Mouse (Mus musculus) E14TG2a.4 (cell line): ENCODE results near the gene Prkg1.
"Not testable (repeated sequence)": the region's sequence is repeated elsewhere in the genome, so short reads cannot be mapped to it uniquely, and the experiment has no call there.

Source experiments
- H3K27me3 ChIP-seq: 2 replicates; pipeline ENCODE4 v1.6.1; 2014; ENCODE audit warnings: low read length, control low read depth; ENCODE audit not compliant: insufficient read depth
- H3K36me3 ChIP-seq: 2 replicates; pipeline ENCODE4 v1.6.1; 2014; ENCODE audit warnings: low read length, control low read depth; ENCODE audit not compliant: insufficient read depth
- H3K4me1 ChIP-seq: replicated peaks from 2 replicates; pipeline ENCODE4 v1.6.1; 2014; ENCODE audit warnings: low read depth, low read length, control low read depth
- H3K4me3 ChIP-seq: replicated peaks from 2 replicates; pipeline ENCODE4 v1.5.1; 2014; ENCODE audit warnings: mild to moderate bottlenecking, low read length
- H3K9me3 ChIP-seq: 2 replicates; pipeline ENCODE4 v1.6.1; 2014; ENCODE audit warnings: low read length, control low read depth
- CTCF ChIP-seq: conservative IDR thresholded peaks from 2 replicates; pipeline ENCODE4 v1.5.1; 2014; ENCODE audit warnings: low read length
- NANOG ChIP-seq: IDR thresholded peaks from 2 replicates; pipeline ENCODE4 v1.6.1; 2014; ENCODE audit warnings: borderline replicate concordance, low read length, mixed read lengths
- POU5F1 ChIP-seq: IDR thresholded peaks from 2 replicates; pipeline ENCODE4 v1.6.1; 2014; ENCODE audit warnings: low read length, borderline replicate concordance

The Prkg1 gene

DNA sequence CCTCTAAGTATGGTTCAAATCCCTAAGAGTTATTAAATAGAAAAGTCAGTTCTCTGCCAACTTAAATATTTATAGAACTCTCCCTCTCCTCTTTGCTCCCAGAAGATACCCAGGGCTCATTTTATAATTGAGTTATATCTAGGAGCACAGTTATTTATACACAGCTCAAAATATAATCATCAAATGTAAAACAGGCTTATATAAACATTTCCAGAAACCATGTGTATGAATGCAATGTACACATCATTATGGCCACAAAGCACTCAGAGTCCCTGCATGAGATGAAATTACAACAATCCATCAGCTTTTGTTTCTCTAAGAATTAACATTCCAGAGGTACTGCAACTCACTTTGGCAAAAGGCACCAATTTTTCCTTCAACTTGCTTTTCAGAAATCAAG lies 504.3 kb downstream of the Prkg1 start:
- Histone ChIP-seq H3K4me3 (no peak overlapping the region), H3K9me3 (no peaks in the 10 kb centered on the region), H3K36me3 (no peaks in the 10 kb centered on the region), H3K4me1 (no peaks in the 10 kb centered on the region), H3K27me3 (no peaks in the 10 kb centered on the region)
- TF ChIP-seq POU5F1 = no peak
- TF ChIP-seq CTCF = no peak
- no peak for TF ChIP-seq NANOG

DNA sequence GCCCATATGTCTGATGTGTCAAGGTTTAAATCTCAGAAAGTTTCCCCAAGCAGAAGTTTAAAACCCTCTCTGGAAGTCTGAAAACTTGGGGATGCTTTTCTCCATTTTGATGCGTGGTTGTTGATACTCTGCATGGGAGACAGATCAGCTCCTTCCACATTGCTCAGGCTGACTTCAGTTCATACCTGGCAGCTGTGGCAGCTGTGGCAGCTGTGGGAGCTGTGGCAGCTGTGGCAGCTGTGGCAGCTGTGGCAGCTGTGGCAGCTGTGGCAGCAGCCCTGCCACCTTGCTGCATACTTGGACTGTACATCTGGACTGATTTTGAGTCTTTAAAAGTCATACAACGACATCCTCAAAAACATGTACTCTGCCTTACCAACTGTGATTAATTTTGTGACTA lies 509.1 kb downstream of the Prkg1 start:
- H3K4me3 ChIP-seq = no peak overlapping the region
- no peak for TF ChIP-seq CTCF
- TF ChIP-seq POU5F1 = no peak
- no peak for TF ChIP-seq NANOG
- no peaks in the 10 kb centered on the region for H3K4me1 ChIP-seq
- H3K9me3 ChIP-seq = no peaks in the 10 kb centered on the region
- no peaks in the 10 kb centered on the region for H3K36me3 ChIP-seq
- H3K27me3 ChIP-seq = no peaks in the 10 kb centered on the region

DNA sequence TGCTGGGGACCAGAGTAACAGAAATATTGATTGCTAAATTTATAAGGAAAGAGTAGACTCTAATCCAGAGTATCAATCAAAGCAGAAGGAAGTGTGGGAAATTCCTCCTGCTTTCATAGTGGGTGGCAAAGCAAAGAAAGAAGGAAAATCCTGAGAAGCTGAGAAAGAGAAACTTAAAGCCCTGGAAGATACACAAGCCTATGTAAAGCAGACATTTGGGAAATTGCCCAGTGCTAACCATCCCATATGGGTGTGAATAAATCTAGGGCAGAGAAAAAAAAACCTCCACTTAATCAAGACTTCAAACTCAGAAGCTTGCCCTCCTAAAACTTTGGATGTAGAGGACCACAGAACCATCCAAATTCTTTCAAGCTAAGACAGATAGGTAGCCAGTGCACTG lies 532.4 kb downstream of the Prkg1 start:
- Histone ChIP-seq H3K36me3 (no peaks in the 10 kb centered on the region), H3K4me1 (no peaks in the 10 kb centered on the region), H3K9me3 (no peaks in the 10 kb centered on the region), H3K27me3 (no peaks in the 10 kb centered on the region), H3K4me3 (no peak overlapping the region)
- TF ChIP-seq POU5F1 (no peak), NANOG (no peak), CTCF (no peak)

DNA sequence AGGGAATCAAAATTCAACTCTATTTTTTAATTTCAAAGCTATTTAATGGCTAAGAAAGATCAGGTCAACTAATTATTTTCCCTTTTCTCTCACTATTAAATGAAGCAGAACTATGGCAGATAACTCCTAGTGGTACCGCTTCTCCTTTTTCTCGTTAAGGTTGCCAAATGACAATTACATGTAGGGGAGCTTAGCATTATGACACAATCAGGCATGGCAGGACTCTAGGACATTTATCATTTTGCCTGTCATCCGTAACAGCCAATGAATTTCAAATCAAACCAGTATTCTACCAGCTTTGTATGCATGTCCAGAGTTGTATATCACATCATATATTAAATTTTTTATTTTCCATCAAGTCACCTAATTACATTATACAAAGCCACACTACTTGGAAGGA lies 536.4 kb downstream of the Prkg1 start:
- no peaks in the 10 kb centered on the region for H3K36me3 ChIP-seq
- H3K9me3 ChIP-seq = no peaks in the 10 kb centered on the region
- H3K4me3 ChIP-seq = no peak overlapping the region
- H3K27me3 ChIP-seq = no peaks in the 10 kb centered on the region
- H3K4me1 ChIP-seq = no peaks in the 10 kb centered on the region
- TF ChIP-seq NANOG (no peak), CTCF (no peak), POU5F1 (no peak)

DNA sequence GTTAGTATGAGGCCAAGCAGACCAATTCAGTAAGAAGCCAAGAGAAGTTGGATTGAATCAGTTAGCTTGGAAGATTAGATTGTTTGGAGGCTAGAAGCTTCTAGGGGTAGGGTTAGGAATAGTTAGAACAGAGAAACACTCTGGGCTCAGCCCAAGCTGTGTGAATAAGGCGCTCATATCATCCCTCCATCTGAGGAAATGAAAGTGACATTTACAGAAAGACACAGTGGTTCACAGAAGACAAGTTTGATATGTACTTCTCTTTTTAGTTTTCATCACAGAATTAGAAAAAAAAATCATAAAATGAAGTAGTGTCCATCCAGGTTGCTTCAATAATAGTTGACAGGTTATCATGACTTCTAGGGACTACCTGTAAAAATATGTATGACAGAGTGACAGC lies 541.4 kb downstream of the Prkg1 start:
- TF ChIP-seq CTCF = no peak
- no peak for TF ChIP-seq POU5F1
- TF ChIP-seq NANOG = no peak
- no peaks in the 10 kb centered on the region for H3K9me3 ChIP-seq
- H3K36me3 ChIP-seq = no peaks in the 10 kb centered on the region
- H3K4me3 ChIP-seq = no peak overlapping the region
- H3K27me3 ChIP-seq = no peaks in the 10 kb centered on the region
- H3K4me1 ChIP-seq = no peaks in the 10 kb centered on the region

DNA sequence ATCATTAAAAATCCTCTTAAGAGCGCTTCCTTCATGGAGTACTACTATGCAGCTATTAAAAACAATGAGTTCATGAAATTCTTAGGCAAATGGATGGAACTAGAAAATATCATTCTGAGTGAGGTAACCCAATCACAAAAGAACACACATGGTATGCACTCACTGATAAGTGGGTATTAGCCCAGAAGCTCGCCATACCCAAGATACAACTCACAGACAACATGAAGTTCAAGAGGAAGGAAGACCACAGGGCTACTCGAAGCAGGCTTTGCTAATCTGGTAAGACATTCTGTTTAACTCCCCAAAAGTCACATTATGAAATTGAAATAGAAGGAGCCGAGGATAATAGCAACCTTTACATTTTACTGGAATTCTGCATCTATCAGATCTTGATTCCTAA lies 545.6 kb downstream of the Prkg1 start:
- not testable (repeated sequence) for H3K4me1 ChIP-seq, H3K4me3 ChIP-seq, H3K27me3 ChIP-seq, H3K36me3 ChIP-seq, H3K9me3 ChIP-seq

DNA sequence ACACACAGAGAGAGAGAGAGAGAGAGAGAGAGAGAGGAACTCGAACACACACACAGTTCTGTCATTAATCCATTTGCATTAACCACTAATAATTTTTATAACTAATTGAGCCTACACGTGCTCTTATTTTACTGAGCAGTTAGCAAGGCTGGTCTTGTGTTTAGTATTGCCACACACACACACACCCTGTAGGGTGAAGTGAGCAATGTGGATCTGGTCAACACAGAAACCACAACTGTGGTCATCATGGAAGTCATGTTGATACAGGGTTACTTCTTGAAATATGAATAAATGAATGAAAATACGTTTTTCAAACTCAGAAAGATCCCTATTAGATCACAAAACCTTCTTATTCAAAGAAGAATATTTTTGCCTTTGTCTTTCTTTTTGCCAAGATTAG lies 554.0 kb downstream of the Prkg1 start:
- Histone ChIP-seq H3K27me3 (no peaks in the 10 kb centered on the region), H3K4me1 (no peaks in the 10 kb centered on the region), H3K9me3 (no peaks in the 10 kb centered on the region), H3K36me3 (no peaks in the 10 kb centered on the region), H3K4me3 (no peak overlapping the region)
- TF ChIP-seq CTCF (no peak), NANOG (no peak), POU5F1 (no peak)

DNA sequence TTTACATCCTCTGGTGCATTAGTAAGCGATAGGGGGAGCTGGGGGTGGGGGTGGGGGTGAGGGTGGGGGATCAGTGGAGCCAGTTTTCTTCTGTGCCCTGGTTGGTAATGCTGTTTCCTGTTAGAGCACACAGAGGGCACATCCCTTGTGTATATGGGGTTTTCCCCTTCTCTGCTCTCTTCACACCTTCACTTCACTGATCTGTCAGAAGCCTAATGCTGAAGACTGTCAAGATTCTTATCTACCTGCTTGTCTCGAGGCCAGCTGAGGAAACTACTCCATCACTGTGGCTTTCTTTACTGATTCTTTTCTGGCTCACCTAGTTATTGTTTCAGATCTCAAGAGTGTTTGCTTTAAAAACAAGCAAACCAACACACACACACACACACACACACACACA lies 554.4 kb downstream of the Prkg1 start:
- Histone ChIP-seq H3K9me3 (no peaks in the 10 kb centered on the region), H3K4me3 (no peak overlapping the region), H3K36me3 (no peaks in the 10 kb centered on the region), H3K4me1 (no peaks in the 10 kb centered on the region), H3K27me3 (no peaks in the 10 kb centered on the region)
- TF ChIP-seq POU5F1 (no peak), CTCF (no peak), NANOG (no peak)

DNA sequence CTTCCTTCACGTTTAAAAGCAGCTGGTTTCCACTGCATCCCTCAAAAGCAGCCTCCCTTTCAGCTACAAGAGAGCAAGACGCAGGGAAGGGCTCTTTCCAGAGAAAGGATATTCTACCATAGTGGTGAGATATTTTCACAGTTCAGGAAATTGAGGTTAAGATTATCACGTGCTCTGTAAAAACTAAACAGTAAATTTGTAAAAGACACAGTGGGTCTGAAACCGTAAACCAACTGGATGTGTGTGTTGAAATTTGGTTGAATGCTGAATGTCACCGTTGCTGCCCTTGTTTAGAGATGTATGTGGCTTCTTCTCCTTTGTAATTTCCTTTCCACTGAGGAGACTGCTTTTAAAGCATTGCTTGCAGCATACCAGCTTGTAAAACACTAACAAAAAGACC lies 565.2 kb downstream of the Prkg1 start:
- H3K4me1 ChIP-seq = no peaks in the 10 kb centered on the region
- H3K36me3 ChIP-seq = no peaks in the 10 kb centered on the region
- no peak overlapping the region for H3K4me3 ChIP-seq
- no peaks in the 10 kb centered on the region for H3K27me3 ChIP-seq
- no peak for TF ChIP-seq POU5F1
- TF ChIP-seq CTCF = no peak
- TF ChIP-seq NANOG = no peak
- no peaks in the 10 kb centered on the region for H3K9me3 ChIP-seq

DNA sequence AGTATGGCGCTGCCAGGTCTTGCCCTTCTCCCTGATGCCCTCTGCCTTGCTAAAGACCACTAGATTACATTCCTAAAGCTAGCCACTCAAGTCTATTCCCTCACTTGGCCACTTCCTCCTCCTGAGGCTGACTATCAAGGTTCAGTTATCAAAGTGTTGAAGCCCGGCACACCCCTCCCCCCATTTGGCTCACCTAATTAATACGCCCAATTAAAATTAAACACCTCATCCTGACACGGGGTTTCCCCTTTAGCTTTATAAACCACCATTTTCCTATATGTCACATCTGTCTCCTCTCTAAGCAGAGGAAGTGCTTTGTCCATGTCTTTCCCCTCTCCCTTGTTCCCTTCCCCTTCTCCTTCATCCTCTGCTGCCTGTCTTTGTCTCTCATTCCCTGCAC lies 566.4 kb downstream of the Prkg1 start:
- H3K27me3 ChIP-seq = no peaks in the 10 kb centered on the region
- H3K9me3 ChIP-seq = no peaks in the 10 kb centered on the region
- TF ChIP-seq POU5F1 = no peak
- no peak for TF ChIP-seq NANOG
- no peak for TF ChIP-seq CTCF
- no peak overlapping the region for H3K4me3 ChIP-seq
- H3K4me1 ChIP-seq = no peaks in the 10 kb centered on the region
- H3K36me3 ChIP-seq = no peaks in the 10 kb centered on the region
